Mouse (Mus musculus): ENCODE results near the gene Pkd2l1. TPM values are rescaled to one million over a fixed set of nuclear protein-coding genes. Genes with fewer than 3 reads are reported as not detected.

The Pkd2l1 gene
- polyA plus RNA-seq, 1 experiment from 2014 or later, result not detected

- H3K27me3 ChIP-seq (ENCODE audit: control insufficient read depth, insufficient read depth, low read length), result no peaks in the 10 kb centered on the region; the same call in 1 of the 2 replicates
- H3K27ac ChIP-seq (ENCODE audit: low read length), result 0 out of 2 replicates have a peak overlapping the region, but pooled peaks have one; percentile 33
- peak; percentile 44; the same call in 1 of the 2 replicates for ATAC-seq (ENCODE audit: insufficient read depth, low FRiP score)
- peak overlapping the region; percentile 86 for H3K4me2 ChIP-seq (ENCODE audit: low read depth, low read length)
- H3K9me3 ChIP-seq (replicated peaks; ENCODE audit: control insufficient read depth, low read length), result no peaks in the 10 kb centered on the region
- H3K4me1 ChIP-seq (ENCODE audit: control insufficient read depth, insufficient read depth, low read length), result peaks cover 4% of the 10 kb centered on the region
- peak overlapping the region; percentile 80 for H3K9ac ChIP-seq (ENCODE audit: low read length)
- WGBS, result 56% methylated on average over 9 of the region's 9 CpGs
- peaks cover 6% of the 10 kb centered on the region; the same call in 1 of the 2 replicates for H3K36me3 ChIP-seq (ENCODE audit: control insufficient read depth, insufficient read depth, low read length)
- H3K4me3 ChIP-seq (replicated peaks; ENCODE audit: low read length), result peak overlapping the region; percentile 72
These were observed 45.7 kb downstream of the Pkd2l1 start for GRCm38 (mm10) chr19:44146568-44146879.

- H3K27ac ChIP-seq (ENCODE audit: low read length), result 0 out of 2 replicates have a peak within 1 kb of the TSS, but pooled peaks have one; percentile 33
- H3K4me2 ChIP-seq (ENCODE audit: low read depth, low read length), result peak within 1 kb of the TSS; percentile 86
- WGBS, result 1% methylated on average over 46 of the region's 46 CpGs
- H3K9me3 ChIP-seq (replicated peaks; ENCODE audit: control insufficient read depth, low read length), result no peaks in the 10 kb centered on the region
- ATAC-seq (ENCODE audit: insufficient read depth, low FRiP score), result peak; percentile 89; the same call in 1 of the 2 replicates
- peaks cover 4% of the 10 kb centered on the region for H3K4me1 ChIP-seq (ENCODE audit: control insufficient read depth, insufficient read depth, low read length)
- H3K36me3 ChIP-seq (ENCODE audit: control insufficient read depth, insufficient read depth, low read length), result peaks cover 9% of the 10 kb centered on the region
- peak within 1 kb of the TSS; percentile 80 for H3K9ac ChIP-seq (ENCODE audit: low read length)
- H3K4me3 ChIP-seq (replicated peaks; ENCODE audit: low read length), result peak within 1 kb of the TSS; percentile 72
- no peaks in the 10 kb centered on the region; the same call in 1 of the 2 replicates for H3K27me3 ChIP-seq (ENCODE audit: control insufficient read depth, insufficient read depth, low read length)
These were observed 46.3 kb downstream of the Pkd2l1 start, which contains the start of gene Bloc1s2 for GRCm38 (mm10) chr19:44145702-44146567. TSS of gene Bloc1s2 (minus strand) at chr19:44146446.

GRCm38 (mm10) chr19:44144366-44144765 lies 47.9 kb downstream of the Pkd2l1 start:
- no peak overlapping the region for H3K4me2 ChIP-seq (ENCODE audit: low read depth, low read length)
- no peak overlapping the region for H3K27ac ChIP-seq (ENCODE audit: low read length)
- H3K9ac ChIP-seq (ENCODE audit: low read length), result no peak overlapping the region
- no peak for ATAC-seq (ENCODE audit: insufficient read depth, low FRiP score)
- H3K27me3 ChIP-seq (ENCODE audit: control insufficient read depth, insufficient read depth, low read length), result no peaks in the 10 kb centered on the region
- H3K4me3 ChIP-seq (replicated peaks; ENCODE audit: low read length), result no peak overlapping the region
- H3K9me3 ChIP-seq (replicated peaks; ENCODE audit: control insufficient read depth, low read length), result no peaks in the 10 kb centered on the region
- H3K4me1 ChIP-seq (ENCODE audit: control insufficient read depth, insufficient read depth, low read length), result peaks cover 4% of the 10 kb centered on the region
- H3K36me3 ChIP-seq (ENCODE audit: control insufficient read depth, insufficient read depth, low read length), result peaks cover 9% of the 10 kb centered on the region
- 82% methylated on average over 9 of the region's 9 CpGs for WGBS

DNA sequence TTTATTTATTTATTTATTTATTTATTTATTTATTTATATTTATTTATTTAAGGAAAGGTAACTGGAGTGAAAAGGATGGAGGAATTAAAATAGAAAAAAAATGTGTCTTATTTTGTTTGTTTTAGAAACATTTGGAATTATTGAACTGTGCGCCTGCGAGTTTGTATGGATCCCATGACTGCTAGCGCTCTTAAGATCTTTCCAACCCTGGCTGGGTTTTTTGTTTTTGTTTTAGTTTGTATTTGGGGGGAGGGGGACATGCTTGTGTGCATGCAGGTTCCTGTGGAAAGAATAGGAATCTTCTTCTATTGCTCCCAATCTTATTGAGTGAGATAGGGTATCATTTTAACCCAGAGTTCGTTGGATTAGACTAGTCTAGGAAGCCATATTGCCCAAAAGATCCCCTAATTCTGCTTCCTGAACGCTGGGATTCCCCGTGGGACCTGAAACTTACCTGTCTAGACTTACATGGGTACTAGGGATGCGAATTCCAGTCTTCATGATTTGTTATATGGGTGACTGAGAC lies 56.2 kb downstream of the Pkd2l1 start:
- Histone ChIP-seq H3K4me2 (ENCODE audit: low read depth, low read length) (peak overlapping the region; percentile 65), H3K27ac (ENCODE audit: low read length) (no peak overlapping the region), H3K9me3 (replicated peaks; ENCODE audit: control insufficient read depth, low read length) (no peaks in the 10 kb centered on the region), H3K4me1 (ENCODE audit: control insufficient read depth, insufficient read depth, low read length) (peaks cover 8% of the 10 kb centered on the region), H3K9ac (ENCODE audit: low read length) (peak overlapping the region; percentile 50; the same call in 1 of the 2 replicates), H3K36me3 (ENCODE audit: control insufficient read depth, insufficient read depth, low read length) (peaks cover 7% of the 10 kb centered on the region; the same call in 1 of the 2 replicates), H3K27me3 (ENCODE audit: control insufficient read depth, insufficient read depth, low read length) (no peaks in the 10 kb centered on the region), H3K4me3 (replicated peaks; ENCODE audit: low read length) (peak overlapping the region; percentile 94)
- 32% methylated on average over 7 of the region's 7 CpGs for WGBS
- ATAC-seq (ENCODE audit: insufficient read depth, low FRiP score), result peak; percentile 3; the same call in 1 of the 2 replicates

GRCm38 (mm10) chr19:44135072-44135959 lies 56.9 kb downstream of the Pkd2l1 start, which contains the start of gene Cwf19l1:
TSS of gene Cwf19l1 (minus strand) at chr19:44135876.
- Histone ChIP-seq H3K4me3 (replicated peaks; ENCODE audit: low read length) (peak within 1 kb of the TSS; percentile 94), H3K9ac (ENCODE audit: low read length) (peak within 1 kb of the TSS; percentile 95), H3K36me3 (ENCODE audit: control insufficient read depth, insufficient read depth, low read length) (peaks cover 10% of the 10 kb centered on the region; the same call in 1 of the 2 replicates), H3K27me3 (ENCODE audit: control insufficient read depth, insufficient read depth, low read length) (no peaks in the 10 kb centered on the region), H3K4me2 (ENCODE audit: low read depth, low read length) (peak within 1 kb of the TSS; percentile 81), H3K27ac (ENCODE audit: low read length) (peak within 1 kb of the TSS; percentile 94), H3K4me1 (ENCODE audit: control insufficient read depth, insufficient read depth, low read length) (peaks cover 8% of the 10 kb centered on the region), H3K9me3 (replicated peaks; ENCODE audit: control insufficient read depth, low read length) (no peaks in the 10 kb centered on the region)
- under 1% methylated on average over 45 of the region's 45 CpGs for WGBS
- ATAC-seq (ENCODE audit: insufficient read depth, low FRiP score), result peak; percentile 93

GRCm38 (mm10) chr19:44132917-44133316 lies 59.3 kb downstream of the Pkd2l1 start:
- H3K36me3 ChIP-seq (ENCODE audit: control insufficient read depth, insufficient read depth, low read length), result 0 out of 2 replicates have a peak, but pooled peaks cover 7% of the 10 kb centered on the region
- ATAC-seq (ENCODE audit: insufficient read depth, low FRiP score), result no peak
- H3K9ac ChIP-seq (ENCODE audit: low read length), result no peak overlapping the region
- no peak overlapping the region for H3K4me3 ChIP-seq (replicated peaks; ENCODE audit: low read length)
- no peaks in the 10 kb centered on the region for H3K9me3 ChIP-seq (replicated peaks; ENCODE audit: control insufficient read depth, low read length)
- 86% methylated on average over 5 of the region's 5 CpGs for WGBS
- H3K4me1 ChIP-seq (ENCODE audit: control insufficient read depth, insufficient read depth, low read length), result peaks cover 8% of the 10 kb centered on the region
- no peak overlapping the region for H3K4me2 ChIP-seq (ENCODE audit: low read depth, low read length)
- no peak overlapping the region for H3K27ac ChIP-seq (ENCODE audit: low read length)
- no peaks in the 10 kb centered on the region for H3K27me3 ChIP-seq (ENCODE audit: control insufficient read depth, insufficient read depth, low read length)

DNA sequence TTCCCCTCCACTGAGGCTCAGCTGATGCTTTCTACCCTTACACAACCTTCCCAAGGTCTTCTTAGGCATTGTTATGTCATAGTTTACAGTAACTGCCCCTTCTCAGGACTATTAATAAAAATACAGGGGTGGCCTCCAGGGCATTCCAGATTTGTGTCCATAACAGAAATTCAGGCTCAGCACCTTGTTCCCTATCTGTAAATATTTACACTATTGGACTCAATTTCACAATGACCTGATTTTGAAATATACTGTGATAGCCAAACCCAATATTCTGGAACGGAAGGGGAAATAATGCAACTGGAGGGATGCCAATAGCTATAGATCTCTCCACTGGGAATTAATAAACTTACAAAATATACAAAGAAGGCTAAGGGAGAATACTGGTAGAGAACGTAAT lies 63.7 kb downstream of the Pkd2l1 start:
- Histone ChIP-seq H3K9me3 (replicated peaks; ENCODE audit: control insufficient read depth, low read length) (no peaks in the 10 kb centered on the region), H3K27me3 (ENCODE audit: control insufficient read depth, insufficient read depth, low read length) (no peaks in the 10 kb centered on the region), H3K36me3 (ENCODE audit: control insufficient read depth, insufficient read depth, low read length) (peaks cover 13% of the 10 kb centered on the region; the same call in 1 of the 2 replicates), H3K4me3 (replicated peaks; ENCODE audit: low read length) (no peak overlapping the region), H3K27ac (ENCODE audit: low read length) (no peak overlapping the region), H3K4me2 (ENCODE audit: low read depth, low read length) (no peak overlapping the region), H3K4me1 (ENCODE audit: control insufficient read depth, insufficient read depth, low read length) (no peaks in the 10 kb centered on the region), H3K9ac (ENCODE audit: low read length) (no peak overlapping the region)
- no peak for ATAC-seq (ENCODE audit: insufficient read depth, low FRiP score)
- 68% methylated on average over 2 of the region's 2 CpGs for WGBS

GRCm38 (mm10) chr19:44127729-44128497 lies 64.3 kb downstream of the Pkd2l1 start:
- H3K9ac ChIP-seq (ENCODE audit: low read length), result no peak overlapping the region
- no peak overlapping the region for H3K27ac ChIP-seq (ENCODE audit: low read length)
- peaks cover 17% of the 10 kb centered on the region; the same call in 1 of the 2 replicates for H3K36me3 ChIP-seq (ENCODE audit: control insufficient read depth, insufficient read depth, low read length)
- no peaks in the 10 kb centered on the region for H3K27me3 ChIP-seq (ENCODE audit: control insufficient read depth, insufficient read depth, low read length)
- H3K9me3 ChIP-seq (replicated peaks; ENCODE audit: control insufficient read depth, low read length), result no peaks in the 10 kb centered on the region
- no peak overlapping the region for H3K4me3 ChIP-seq (replicated peaks; ENCODE audit: low read length)
- no peak for ATAC-seq (ENCODE audit: insufficient read depth, low FRiP score)
- 91% methylated on average over 10 of the region's 10 CpGs for WGBS
- no peak overlapping the region for H3K4me2 ChIP-seq (ENCODE audit: low read depth, low read length)
- no peaks in the 10 kb centered on the region for H3K4me1 ChIP-seq (ENCODE audit: control insufficient read depth, insufficient read depth, low read length)

Measured in stomach, embryonic 16.5 days (tissue).